Mouse (Mus musculus) 416B (cell line): ENCODE data around the gene Olfr685.

Experiments used
- DNase-seq: peaks from one replicate; pipeline ENCODE4 v3.0.0; 2011; ENCODE audit warnings: low read depth

The Olfr685 gene

DNA sequence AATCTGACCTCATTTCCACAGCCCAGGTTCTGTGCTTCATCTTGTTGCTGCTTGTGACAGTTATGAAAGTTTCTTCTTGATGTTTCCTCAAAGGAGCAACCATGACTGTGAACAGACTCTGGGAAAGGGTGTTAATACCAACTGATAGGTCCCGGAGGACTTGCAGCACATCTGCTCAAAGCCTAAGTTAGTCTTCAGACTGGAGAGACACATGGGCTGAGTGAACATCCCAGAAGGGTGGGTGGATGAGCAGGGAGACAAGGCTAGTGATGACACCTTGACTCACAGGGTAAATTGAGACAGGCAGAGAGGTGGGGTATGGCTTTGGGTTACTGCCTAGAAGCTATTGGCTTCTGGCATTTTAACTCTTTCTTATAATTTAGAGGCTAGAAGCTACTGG is at the start of gene Olfr685:
TSS of gene Olfr685 (minus strand) at position 101 of the 400 bp plus-strand sequence.
- no peak for DNase-seq

DNA sequence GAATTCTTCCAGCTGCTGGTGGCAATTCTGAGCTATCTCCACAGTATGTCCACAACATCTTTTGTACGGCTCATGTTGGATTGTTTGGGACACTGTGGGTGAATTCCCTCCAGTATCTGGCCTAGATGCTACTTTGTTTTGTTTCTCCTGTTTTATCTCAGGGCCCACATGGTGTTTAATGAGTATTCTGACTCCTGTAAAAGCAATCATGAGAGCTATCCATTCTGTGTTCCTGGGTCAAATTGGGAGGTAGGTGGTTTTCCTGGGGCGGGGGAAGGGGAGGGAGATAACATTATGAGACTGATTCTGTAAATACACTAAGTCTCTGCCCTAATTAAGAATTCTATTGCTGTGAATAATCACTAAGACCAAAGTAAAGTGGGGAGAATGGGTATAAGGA is 43.6 kb upstream of the Olfr685 start:
- DNase-seq = no peak

DNA sequence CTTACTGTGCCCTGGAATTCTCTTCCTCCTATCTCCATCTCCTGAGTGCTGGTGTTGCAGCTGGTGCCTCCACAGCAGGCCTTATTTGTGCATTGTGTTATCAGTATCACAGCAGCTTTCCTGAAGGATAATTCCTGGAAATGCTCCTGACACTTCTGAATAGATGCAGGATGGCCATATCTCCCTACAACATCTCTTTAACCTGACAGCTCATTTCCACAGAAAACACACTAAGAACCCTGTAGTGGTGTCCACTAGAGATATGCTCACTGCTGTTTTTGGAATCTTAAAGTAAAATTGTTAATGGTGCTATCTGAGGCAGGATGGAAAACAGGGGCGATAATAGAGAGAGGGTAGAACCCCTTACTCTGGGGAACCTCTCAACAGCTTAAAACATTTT is 42.3 kb upstream of the Olfr685 start:
- DNase-seq = no peak

DNA sequence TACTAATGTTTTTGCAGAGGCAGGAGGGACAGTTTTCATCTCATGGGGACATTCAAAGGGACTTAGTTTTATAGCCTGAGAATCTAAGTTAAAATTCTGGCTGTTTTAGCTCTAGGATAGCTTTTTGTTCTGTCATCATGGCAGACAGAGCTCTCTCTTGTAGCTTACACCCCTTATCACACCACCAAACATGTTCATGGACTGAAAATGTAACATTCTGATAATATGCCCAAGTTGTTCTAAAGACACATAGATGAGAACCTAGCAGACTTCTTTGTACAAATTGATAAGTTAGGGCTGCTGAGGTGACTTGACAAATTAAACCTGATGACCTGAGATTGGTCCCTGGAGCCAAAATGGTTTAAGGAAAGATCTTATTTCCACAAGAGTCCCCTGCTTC is 40.9 kb upstream of the Olfr685 start:
- DNase-seq = no peak

DNA sequence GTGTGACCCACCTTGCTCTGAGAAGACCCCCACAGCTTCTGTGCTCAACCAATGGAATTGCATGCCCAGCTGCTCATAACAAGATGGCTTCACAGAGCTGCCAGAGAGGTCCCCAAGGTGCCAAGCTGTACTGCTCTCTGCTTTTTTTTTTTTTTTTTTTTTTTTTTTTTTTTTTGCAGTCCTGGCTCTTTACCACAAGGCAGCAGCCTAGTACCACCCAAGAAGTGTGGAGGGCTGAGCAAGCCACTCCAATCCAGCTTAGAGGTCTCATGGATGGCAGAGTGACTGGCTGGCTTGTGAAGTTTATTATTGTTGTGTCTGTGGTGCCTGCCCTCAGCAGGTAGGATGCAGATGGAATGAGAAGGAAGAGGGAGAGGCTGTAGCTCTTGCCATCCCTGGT is 40.3 kb upstream of the Olfr685 start:
- no peak for DNase-seq

DNA sequence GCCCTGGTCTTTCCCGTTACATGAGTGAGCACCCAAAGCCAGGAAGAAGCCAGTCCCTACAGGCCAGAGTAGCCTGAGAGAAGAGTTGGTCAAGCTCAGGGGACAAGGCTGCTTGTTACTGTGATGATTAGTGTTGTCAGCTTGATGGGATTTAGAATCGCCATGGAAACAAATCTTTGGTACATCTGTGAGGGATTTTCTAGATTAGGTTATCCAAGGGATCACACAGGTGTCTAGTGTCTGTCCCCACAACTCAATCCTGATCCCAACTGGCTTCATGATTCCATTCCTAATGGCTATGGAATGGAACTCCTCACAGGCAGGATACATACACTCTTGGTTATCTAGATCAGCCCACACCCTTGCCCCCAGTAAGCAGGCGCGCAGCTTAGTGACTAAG is 32.5 kb upstream of the Olfr685 start:
- no peak for DNase-seq

DNA sequence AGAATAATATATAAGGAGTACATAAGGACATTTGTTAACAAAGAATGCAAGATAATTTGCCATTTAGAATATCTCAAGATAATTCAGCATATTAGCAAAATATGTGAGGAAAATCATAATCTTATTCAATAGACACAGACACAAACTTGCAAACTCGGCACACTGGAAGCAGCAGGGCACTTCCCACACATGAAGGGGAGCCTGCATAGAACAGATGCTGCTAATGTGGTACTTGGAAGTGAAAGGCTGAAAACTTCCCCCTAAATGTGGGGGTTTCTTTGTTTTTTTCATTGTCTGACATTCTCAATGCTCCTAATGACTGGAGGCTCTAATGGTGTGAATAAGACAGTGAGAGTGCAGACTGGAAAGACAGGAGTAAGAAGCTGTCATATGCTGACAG is 28.9 kb upstream of the Olfr685 start:
- DNase-seq = no peak

DNA sequence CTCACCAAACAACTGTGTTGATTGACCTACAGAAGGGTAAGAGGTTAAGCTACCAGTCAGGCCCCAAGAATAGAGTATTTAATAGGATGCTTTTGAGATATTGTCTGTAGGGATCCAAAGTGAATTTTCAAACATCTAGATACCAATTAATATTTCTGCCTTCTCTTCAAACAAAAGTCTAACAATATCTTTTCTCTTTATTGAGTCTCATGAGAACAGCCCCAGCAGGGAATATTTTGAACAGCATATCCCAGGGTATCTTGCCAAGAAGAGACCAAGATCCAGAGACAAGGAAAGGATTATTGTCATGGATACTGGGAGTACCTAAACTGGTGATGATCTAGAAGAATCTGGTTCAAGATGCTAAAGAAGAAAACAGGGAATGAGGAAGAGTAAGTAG is 21.6 kb upstream of the Olfr685 start, which contains the start of gene Olfr686:
TSS of gene Olfr686 (minus strand) at position 101 of the 400 bp plus-strand sequence.
- DNase-seq = no peak

DNA sequence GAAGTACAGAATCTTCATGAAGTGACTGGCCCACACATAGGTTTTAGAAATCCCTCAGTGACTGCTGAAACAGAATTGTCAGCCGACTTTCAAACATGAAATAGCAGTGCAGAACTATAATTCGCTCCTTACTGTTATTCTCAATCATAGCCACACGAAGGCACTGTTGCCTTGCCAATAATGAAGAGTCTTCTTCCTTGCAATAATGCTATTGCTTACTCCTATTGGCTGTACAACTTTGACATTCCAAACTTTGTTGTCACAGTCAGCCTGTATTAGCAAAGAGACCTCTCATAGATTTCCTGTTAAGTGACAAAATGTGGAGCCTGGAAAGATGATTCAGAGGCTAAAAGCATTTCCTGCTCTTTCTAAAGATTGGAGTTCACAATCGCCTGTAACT is 15.0 kb downstream of the Olfr685 start:
- peak; percentile 19 for DNase-seq

DNA sequence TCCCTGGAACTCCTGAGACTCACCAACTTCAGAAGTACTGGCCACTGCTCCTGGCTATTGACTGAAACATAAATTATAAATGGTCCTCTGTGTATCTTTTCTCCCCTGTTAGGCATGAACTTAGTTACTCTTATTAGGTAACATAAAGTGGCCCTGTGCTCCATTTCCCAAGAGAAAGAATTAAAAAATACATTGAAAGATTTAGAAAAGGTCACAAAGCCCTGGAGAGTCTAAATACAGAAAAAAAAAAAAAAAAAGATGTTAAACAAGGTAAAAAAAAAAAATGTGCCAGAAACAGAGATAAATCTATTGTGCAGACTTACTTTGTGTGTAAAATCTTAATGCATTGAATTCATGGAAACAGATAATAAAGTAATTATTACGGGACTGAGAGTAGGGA is 22.3 kb downstream of the Olfr685 start, which contains the start of gene Olfr684:
TSS of gene Olfr684 (minus strand) at position 101 of the 400 bp plus-strand sequence.
- no peak for DNase-seq

DNA sequence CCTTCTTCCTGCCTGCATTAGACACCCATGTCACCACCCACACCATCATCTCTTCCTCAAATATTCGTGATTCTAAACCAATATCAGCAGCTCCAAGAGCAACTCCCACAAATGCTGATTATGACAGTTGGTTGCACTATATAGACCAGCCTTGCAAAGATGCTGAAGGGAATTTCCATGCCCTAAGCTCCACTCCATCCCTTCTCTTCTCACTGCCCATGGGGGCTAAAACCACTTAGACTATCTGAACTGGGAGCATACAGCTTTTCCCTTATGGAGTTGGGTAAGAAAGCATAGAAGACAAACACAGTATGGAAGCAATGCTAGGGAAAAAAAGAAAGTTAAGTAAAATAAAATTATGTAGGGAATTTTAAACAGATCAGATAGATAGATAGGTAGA is 38.9 kb downstream of the Olfr685 start, which contains the start of gene Olfr683:
TSS of gene Olfr683 (minus strand) at position 101 of the 400 bp plus-strand sequence.
- no peak for DNase-seq

DNA sequence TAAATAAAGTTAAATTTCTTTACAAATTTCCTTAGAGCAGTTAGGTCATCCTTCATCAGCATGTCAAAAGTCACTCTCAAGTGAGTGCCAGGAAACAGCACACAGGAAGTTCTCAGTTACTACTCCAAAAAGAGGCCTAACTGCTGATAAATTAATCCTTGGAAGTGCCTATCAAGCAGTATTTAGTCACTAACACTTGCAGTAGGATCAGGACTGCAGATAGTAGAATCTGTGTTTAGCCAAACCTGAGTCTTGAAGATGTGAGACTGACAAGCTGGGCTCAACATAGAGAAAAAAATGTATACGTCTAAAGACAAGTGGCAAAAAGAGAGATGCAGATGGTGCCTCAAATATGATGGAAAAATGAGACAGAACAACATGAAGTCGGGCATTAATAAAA is 44.5 kb downstream of the Olfr685 start:
- no peak for DNase-seq
